Mouse (Mus musculus) cerebellum, adult 8-10 months (tissue): ENCODE data around the gene Idua.

Source experiments
- DNase-seq: peaks from one replicate; pipeline ENCODE4 v3.0.0; 2022

The Idua gene

DNA sequence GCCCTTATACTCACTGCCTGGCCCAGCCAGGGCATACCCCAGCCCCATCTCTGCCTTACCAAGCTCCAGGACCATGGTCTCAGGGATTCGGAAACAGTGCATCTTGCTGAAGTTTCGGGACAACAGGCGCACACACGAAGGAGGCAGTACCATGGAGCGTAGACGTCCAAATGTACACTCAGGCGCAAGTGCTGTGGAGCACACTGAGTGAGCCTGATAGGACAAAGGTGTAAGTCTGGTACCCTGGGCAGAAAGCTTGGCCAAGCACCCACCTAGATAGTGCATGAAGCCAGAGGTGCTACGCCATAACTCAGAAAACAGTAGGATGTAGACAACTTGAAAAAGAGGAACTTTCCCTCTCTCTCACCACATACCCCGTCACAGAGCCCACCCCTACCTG, 4.8 kb upstream of the Idua start:
- DNase-seq: no peak

DNA sequence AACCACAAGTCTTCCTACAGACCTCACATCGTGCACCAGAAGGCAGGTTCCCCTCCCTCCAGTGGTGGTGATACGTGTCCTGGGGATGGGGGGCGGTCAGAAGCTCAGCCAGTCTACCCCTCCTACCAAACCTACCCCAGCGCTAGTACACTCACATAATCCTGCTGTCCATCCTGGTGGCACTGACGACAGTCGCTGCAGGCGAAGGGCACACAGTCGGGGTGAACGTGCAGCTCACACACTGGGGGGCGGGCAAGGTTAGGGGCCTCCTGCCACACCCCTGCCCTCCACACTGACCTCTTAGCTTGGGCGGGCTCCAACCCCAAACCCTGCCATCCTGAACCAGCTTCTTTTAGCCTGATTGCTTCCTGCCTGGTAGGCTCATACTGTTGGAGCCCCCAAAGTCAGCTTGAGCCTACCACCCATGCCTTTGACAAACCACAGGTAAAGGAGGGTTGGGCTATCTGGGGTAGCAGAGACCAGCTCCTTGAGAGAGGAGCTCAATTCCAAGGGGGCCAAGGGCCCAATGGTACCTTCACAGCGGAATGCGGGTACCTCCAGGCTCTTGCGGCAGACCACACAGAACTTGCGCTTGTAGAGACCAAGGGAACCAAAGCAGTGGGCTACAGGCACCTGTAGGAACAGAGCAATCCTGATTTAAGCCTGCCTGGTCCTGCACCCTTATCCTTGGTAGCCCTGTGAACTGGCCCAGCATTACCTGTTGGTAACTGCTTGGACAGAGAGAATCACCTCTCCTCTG, 4.1 kb upstream of the Idua start:
- DNase-seq: no peak

DNA sequence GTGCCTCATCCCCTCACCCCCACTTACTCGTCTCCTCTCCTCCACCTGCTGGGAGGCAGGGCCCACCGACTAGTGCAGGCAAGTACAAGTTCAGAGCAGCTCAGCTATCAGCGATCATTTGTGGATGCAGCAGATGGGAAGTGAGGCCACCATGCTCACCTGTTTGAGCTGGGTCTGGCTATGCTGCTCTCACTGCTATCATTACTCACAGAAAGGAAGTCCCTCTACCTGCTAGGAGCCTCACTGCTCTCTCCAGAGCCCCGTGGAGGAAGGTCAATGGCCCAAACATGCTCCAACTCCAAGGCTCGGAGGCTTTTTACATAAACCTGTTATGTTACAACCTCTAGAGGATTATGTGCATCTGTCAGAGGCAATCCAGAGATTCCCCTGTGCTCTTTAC, 2.7 kb upstream of the Idua start:
- no peak for DNase-seq

DNA sequence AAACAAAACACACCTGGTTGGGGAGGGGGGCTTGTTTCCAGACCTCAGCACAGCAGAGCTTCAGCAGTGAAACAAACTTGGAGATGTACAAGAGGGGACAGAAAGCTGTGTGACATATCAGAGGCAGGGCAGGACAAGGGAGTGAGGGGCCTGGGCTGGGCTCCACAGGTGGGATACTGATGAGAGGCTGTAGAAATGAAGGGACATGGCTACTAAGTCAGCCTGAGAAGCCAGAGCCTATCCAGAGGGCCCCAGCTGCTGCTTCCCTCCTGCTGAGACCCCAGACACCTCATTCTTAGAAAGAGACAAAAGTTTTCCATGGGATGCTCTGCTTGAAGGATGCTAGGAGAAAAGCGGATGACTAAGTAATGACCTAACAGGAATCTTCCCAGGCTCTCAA, 1.5 kb upstream of the Idua start:
- no peak for DNase-seq

DNA sequence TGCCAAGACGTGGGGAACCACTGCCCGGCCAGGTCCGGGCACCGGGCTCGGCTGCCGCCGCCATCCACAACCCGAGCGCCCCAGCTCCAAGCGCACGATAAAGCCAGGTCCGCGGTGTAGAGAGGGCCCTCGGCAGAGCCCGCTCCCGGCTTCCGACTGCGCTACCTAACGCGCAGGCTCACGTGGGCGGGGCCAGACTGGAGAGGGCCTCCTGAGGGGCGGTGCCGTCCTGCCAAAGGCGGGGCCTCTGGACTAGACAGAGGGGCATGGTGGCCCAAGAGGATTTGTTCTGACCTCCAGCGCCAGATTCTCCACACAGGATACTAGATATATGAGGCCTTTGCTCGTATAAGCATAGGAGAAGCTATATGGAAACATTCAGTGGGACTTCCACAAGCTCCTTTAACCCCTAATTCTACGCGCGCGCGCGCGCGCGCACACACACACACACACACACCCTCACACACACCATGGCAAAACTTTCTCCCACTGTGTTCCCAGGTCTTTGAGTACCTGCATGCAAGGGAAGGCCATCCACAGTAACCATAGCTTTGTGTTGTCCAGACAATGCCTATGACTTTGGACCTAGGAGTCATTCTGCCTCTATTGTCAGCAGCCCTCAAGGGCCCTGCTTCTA, 619 bp downstream of the Idua start:
- peak; percentile 93 for DNase-seq

- no peak for DNase-seq
Measured at GRCm38 (mm10) chr5:108662772-108663171, 2.6 kb downstream of the Idua start.

GRCm38 (mm10) chr5:108665066-108665465, 4.9 kb downstream of the Idua start:
- DNase-seq: no peak

DNA sequence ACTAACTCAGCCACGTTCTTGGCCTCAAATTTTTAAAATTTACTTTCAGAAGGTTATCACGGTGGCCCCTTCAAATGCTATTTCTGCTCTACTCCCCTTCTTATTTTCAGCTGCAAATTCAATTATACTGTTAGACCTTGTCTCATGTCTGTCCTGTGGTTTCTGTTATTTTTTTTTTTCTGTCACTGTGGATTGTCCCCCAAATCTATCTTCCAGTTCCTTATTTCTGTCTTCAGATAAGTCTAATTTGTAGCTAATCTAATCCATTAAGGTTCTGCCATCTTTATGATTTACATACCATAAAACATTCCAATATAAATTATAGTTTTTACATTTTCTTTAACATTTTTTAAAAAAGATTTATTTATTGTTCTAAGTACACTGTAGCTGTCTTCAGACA, 7.2 kb downstream of the Idua start:
- no peak for DNase-seq

- DNase-seq: no peak
Measured at GRCm38 (mm10) chr5:108668387-108668932, 8.3 kb downstream of the Idua start.

GRCm38 (mm10) chr5:108668977-108669936, 9.1 kb downstream of the Idua start, which contains the start of gene Dgkq:
Gene Dgkq (minus strand): TSS chr5:108669672.
- peak; percentile 87 for DNase-seq

- DNase-seq: no peak
Measured at GRCm38 (mm10) chr5:108669986-108670385, 9.9 kb downstream of the Idua start.

DNA sequence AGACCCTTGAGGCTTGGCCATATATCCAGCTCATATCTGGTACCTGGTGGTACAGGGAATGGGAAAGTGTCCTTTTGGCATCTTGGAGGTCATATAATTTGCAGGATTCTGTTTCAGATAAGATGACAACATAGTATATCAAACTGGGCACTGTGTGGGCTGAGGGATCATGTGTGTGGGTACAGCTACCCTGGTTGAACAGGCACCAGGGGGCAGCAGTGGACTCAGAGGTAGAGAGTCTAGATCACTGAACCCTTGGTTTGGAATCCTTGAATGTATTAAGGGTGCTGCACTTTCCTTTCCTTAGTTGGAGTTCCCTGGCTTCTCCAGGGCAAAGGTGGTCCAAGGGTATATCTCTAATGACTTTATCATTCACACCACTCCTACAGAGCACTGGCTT, 10.7 kb downstream of the Idua start:
- no peak for DNase-seq

DNA sequence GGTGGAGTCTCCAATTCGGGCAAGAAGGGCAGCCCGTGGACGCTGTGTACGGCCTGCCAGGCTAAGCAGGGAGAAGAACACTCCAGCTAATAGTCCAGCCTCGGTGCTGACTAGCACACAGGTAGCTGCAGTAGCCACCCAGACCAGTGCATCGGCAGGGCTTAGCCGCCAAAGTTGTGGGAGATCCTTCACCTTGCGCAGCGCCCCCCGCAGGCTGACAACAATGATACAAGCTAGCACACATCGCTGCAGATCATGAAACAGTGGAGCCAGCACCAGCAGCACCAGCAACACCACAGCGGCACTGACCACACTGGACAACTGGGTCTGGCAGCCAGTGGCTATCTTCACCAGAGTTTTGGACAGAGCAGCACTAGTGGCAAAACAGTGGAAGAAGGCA, 11.6 kb downstream of the Idua start:
- no peak for DNase-seq

DNA sequence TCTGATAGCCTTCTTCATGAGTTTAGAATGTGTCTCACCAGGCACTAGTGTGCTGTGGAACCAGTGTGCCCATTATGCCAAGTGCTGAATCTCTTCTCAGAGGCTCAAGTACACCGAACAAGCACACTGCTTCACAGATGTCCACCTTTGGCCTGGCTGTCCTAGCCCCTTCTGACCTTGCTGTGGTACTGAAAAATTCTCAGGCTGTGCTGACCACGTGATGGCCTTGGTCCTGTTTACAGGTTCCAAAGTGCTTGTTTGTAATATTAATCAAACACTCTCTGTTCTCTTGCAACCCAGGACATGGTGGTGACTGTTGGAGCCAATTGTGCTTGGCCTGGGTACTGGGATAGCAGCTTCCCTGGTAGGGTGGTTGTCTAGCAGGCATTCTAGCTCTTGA, 14.5 kb downstream of the Idua start:
- DNase-seq: no peak

- no peak for DNase-seq
Measured at GRCm38 (mm10) chr5:108675251-108675816, 15.2 kb downstream of the Idua start, which contains the start of gene Slc26a1. Gene Slc26a1 (minus strand): TSS chr5:108675569.

GRCm38 (mm10) chr5:108676772-108677498, 16.8 kb downstream of the Idua start:
- DNase-seq: no peak

DNA sequence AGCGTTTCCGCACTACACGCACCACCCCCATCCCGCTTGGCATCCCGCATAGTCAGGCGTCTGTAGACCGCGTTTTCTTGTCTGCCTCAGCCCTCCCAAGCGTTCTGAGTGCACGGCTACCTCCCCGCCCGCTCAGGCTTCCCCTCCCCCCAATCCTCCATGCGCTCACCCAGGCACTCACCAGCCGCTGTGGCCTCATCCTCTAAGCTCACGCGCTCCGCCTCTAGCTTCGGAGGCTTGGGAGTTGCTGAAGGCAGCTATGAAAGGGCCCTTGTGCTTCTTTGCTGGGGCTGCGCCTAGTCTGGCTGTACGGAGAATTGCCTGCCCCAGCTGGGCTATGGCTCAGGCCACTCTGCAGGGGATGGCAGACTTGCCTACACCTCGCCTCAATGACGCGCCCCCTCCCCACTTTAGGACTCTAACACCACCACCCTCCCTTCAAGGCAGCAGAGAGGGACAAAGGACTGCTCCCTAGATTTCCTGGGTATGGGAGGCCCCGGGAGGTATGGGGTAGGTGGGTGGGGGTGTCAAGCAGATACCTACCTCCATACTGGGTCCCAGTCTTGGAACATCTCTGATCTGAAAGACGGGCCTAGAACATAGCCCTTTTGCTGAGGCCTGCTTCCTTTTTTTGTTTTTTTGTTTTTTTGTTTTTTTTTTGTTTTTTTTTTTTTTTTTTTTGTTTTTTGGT, 17.6 kb downstream of the Idua start:
- peak; percentile 63 for DNase-seq

GRCm38 (mm10) chr5:108678296-108678854, 18.2 kb downstream of the Idua start:
- no peak for DNase-seq

GRCm38 (mm10) chr5:108679909-108680308, 19.8 kb downstream of the Idua start:
- DNase-seq: no peak

GRCm38 (mm10) chr5:108680871-108681270, 20.7 kb downstream of the Idua start:
- no peak for DNase-seq

DNA sequence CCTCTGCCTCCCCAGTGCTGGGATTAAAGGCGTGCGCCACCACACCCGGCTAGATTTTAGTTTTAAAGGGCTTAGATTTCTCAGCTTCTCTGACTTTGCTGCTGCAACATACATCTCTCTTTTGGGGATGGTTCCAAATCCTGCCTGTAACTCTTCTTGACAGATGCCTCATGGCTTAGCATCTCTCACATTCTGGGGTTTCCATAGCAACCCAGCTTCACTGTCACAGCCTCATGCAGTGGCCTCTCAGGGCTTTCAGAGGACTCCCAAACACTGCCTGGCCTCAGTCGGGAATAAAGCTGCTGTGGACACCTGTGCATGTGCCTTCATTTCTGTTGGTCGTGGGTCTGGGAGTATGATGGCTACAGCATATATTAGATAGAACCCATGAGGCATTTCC, 29.0 kb downstream of the Idua start:
- DNase-seq: no peak
